Mouse (Mus musculus): ENCODE data around the gene Pim3. TPM values are rescaled to one million over a fixed set of nuclear protein-coding genes. Genes with fewer than 3 reads are reported as not detected.

Pim3 gene
- polyA plus RNA-seq (2012; rRNA removed) = 14.1 and 15.1 TPM in 2 replicates

DNA sequence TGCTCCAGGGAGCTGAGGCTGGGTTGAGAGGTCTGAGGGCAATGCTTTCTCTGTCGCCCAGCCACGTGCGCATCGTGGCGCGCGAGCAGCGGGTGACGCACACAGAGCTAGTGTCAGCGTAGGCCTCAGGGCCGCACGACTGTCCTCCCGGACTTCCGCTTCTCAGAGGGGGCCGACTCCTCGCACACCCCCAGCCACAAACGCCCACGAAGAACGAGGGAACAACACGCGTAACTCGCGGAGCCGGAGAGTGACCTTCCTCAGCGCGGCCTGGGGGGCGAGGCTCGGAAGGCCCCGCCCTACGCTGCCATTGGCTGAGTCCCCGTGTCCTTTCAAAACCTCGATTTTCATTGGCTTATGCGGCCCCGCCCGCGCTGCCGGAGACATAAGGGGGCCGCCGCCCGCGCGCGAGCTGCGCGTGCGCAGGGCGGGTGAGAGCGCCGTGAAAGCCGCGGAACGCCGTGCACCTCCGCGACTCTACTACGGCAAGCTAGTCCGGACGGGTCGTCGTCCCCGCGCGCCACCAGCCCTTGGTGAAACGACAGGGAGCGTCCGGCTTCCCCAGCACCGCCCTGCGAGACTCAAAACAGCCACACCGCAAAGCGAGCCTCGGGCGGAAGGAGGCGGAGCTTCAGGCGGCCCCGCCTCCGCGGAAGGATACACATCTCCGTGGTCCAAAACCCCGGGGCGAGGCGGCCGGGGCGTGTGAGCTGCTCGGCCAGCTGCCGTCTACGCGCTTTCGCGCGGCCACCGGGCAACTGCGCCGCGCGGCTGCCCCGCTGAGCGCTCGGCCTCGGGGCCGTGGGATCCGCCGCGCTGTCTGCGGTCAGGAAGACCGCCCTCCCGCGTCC, at the start of gene Pim3:
Pim3 (plus strand) TSS at position 415 of the 851 bp plus-strand sequence.

DNA sequence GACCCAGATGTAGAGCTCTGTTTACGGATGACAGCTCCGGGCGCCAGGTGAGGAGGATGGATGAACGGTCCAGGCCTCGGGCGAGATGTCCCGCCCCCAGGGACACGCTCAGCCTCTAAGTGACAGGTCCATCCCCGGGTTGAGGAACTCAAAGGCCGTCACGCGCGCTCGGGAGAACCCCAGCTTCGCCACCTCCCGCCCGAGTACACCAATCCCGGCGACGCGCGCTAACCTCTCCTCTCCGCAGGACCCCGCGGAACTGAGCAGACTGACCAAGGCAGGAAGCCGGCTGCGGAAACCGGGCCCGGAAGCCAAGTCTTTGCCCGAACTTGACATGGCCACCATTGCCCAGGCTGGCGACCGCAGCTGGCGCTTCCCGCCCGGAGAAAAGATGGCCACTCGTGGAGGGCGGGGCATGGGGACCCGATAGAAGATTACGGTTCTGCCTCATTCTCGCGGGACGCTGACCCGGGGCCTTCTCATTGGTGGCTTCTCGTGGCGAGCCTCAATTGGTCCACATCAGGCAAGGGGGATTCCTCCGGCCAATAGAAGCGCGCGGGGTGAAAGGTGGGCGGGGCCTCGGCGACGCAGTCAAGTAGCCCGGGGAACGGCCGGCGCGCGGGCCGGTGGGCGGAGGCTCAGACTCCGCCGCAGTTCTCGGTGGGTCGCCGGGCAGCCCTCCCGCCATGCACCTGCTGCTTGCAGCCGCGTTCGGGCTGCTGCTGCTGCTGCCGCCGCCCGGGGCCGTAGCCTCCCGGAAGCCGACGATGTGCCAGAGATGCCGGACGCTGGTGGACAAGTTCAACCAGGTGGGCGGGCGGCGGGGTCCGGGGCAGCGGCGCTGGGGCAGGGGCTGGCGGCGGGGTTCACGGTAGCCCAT, 42.7 kb upstream of the Pim3 start, which contains the start of the genes Alg12 and Creld2:
Alg12 (minus strand) TSS at position 293 of the 880 bp plus-strand sequence.
Creld2 (plus strand) TSS at position 621 of the 880 bp plus-strand sequence.

Other genes starting within 250 kb of the Pim3 start
- 22.4 and 22.7 TPM in 2 replicates for gene Brd1, start 128.0 kb upstream of the Pim3 start, polyA plus RNA-seq (2012; rRNA removed)
- gene Zbed4, start 110.5 kb upstream of the Pim3 start, polyA plus RNA-seq (2012; rRNA removed) = 11.4 and 13.0 TPM in 2 replicates
- 12.8 and 13.2 TPM in 2 replicates for gene Alg12, start 42.9 kb upstream of the Pim3 start, polyA plus RNA-seq (2012; rRNA removed)
- 51.9 and 55.9 TPM in 2 replicates for gene Creld2, start 42.5 kb upstream of the Pim3 start, polyA plus RNA-seq (2012; rRNA removed)
- gene Ttll8, start 92.2 kb downstream of the Pim3 start, polyA plus RNA-seq (2012; rRNA removed) = 0.54 and 0.68 TPM in 2 replicates
- 37.5 and 41.8 TPM in 2 replicates for gene Mlc1, start 116.8 kb downstream of the Pim3 start, polyA plus RNA-seq (2012; rRNA removed)
- 0.03 TPM in 1 of 2 replicates, not detected in the other for gene Mov10l1, start 120.7 kb downstream of the Pim3 start, polyA plus RNA-seq (2012; rRNA removed)
- gene Panx2, start 197.5 kb downstream of the Pim3 start, polyA plus RNA-seq (2012; rRNA removed) = 25.8 and 31.2 TPM in 2 replicates
- 31.3 and 32.3 TPM in 2 replicates for gene Trabd, start 212.9 kb downstream of the Pim3 start, polyA plus RNA-seq (2012; rRNA removed)
- 36.9 and 39.2 TPM in 2 replicates for gene Selenoo, start 226.9 kb downstream of the Pim3 start, polyA plus RNA-seq (2012; rRNA removed)